Mouse (Mus musculus) ES-E14 (cell line): ENCODE measurements around the gene Ephx1.

Experiments used
- CHD2 ChIP-seq: IDR thresholded peaks from 2 replicates; pipeline ENCODE4 v1.6.1; 2014; ENCODE audit warnings: mild to moderate bottlenecking, low read depth, low read length, inconsistent platforms
- MAFK ChIP-seq: IDR thresholded peaks from 2 replicates; pipeline ENCODE4 v1.6.1; 2014; ENCODE audit warnings: mild to moderate bottlenecking, low read depth, low read length, inconsistent platforms; ENCODE audit not compliant: insufficient read depth
- ZC3H11A ChIP-seq: IDR thresholded peaks from 2 replicates; pipeline ENCODE4 v1.6.1; 2012; ENCODE audit warnings: low read depth, mild to moderate bottlenecking, inconsistent platforms, low read length, borderline replicate concordance
- ZNF384 ChIP-seq: IDR thresholded peaks from 2 replicates; pipeline ENCODE4 v1.6.1; 2012; ENCODE audit warnings: low read depth, low read length, inconsistent platforms

- TF ChIP-seq CHD2 (no peak), MAFK (no peak), ZNF384 (no peak), ZC3H11A (no peak)
Measured at GRCm38 (mm10) chr1:181052898-181053297, 32.2 kb upstream of the Ephx1 start.
